Mouse (Mus musculus) midbrain, embryonic 12.5 days (tissue): ENCODE measurements around the gene 1700029J07Rik. TPM values are rescaled to one million over a fixed set of nuclear protein-coding genes. Genes with fewer than 3 reads are reported as not detected.
A peak's percentile ranks its signal among the peaks of the same experiment; 100 is the strongest.

Experiments used
- ATAC-seq: fragments of 200-750 bp; cut with Nextera tagmentation; 2 replicates; pipeline ENCODE4 v1.8.0; 2017; ENCODE audit warnings: low read depth, moderate TSS enrichment, moderate library complexity; ENCODE audit not compliant: low FRiP score
- H3K27ac ChIP-seq: fragments of 300-500 bp; sonication (generic); replicated peaks from 2 replicates; pipeline ENCODE4 v1.5.1; 2016; ENCODE audit warnings: mild to moderate bottlenecking
- H3K27me3 ChIP-seq: fragments of 300-500 bp; sonication (generic); 2 replicates; pipeline ENCODE4 v1.6.1; 2016; ENCODE audit warnings: mild to moderate bottlenecking
- H3K36me3 ChIP-seq: fragments of 300-500 bp; sonication (generic); 2 replicates; pipeline ENCODE4 v1.6.1; 2016
- H3K4me1 ChIP-seq: fragments of 300-500 bp; sonication (generic); 2 replicates; pipeline ENCODE4 v1.6.1; 2016
- H3K4me2 ChIP-seq: fragments of 300-500 bp; sonication (generic); replicated peaks from 2 replicates; pipeline ENCODE4 v1.6.1; 2016; ENCODE audit warnings: mild to moderate bottlenecking, moderate library complexity
- H3K4me3 ChIP-seq: fragments of 300-500 bp; sonication (generic); 2 replicates; pipeline ENCODE4 v1.5.1; 2016; ENCODE audit warnings: mild to moderate bottlenecking
- H3K9ac ChIP-seq: fragments of 300-500 bp; sonication (generic); replicated peaks from 2 replicates; pipeline ENCODE4 v1.6.1; 2016; ENCODE audit warnings: mild to moderate bottlenecking, moderate library complexity
- H3K9me3 ChIP-seq: fragments of 300-500 bp; sonication (generic); 2 replicates; pipeline ENCODE4 v1.6.1; 2016; ENCODE audit warnings: mild to moderate bottlenecking
- WGBS: fragments of 180-500 bp; shearing (Covaris S2); methylation state at CpG from one replicate; pipeline ENCODE4 v1.1.7; 2016; 5-methylcytosine and 5-hydroxymethylcytosine counted together
- polyA plus RNA-seq: library from polyadenylated mRNA; unstranded; fragments of >200 nt; fragmentation: Nextera tagmentation; extraction: Ambion mirVana; gene quantifications from 2 replicates; pipeline ENCODE4 v1.2.1, GENCODE M21; 2016

The 1700029J07Rik gene
- polyA plus RNA-seq, 1 experiment from 2014 or later: 3.6 TPM

GRCm38 (mm10) chr8:45998228-45998627, 23.2 kb upstream of the 1700029J07Rik start:
- no peak for ATAC-seq
- no peak overlapping the region for H3K9ac ChIP-seq
- H3K4me2 ChIP-seq: no peak overlapping the region; the same call in 1 of the 2 replicates
- H3K4me1 ChIP-seq: peaks cover 9% of the 10 kb centered on the region; the same call in 1 of the 2 replicates
- WGBS: 86% methylated on average over 2 of the region's 2 CpGs
- H3K27me3 ChIP-seq: no peaks in the 10 kb centered on the region
- no peaks in the 10 kb centered on the region for H3K9me3 ChIP-seq
- no peak overlapping the region for H3K4me3 ChIP-seq
- H3K36me3 ChIP-seq: peaks cover 22% of the 10 kb centered on the region
- no peak overlapping the region for H3K27ac ChIP-seq

GRCm38 (mm10) chr8:45995576-45995975, 20.5 kb upstream of the 1700029J07Rik start:
- no peaks in the 10 kb centered on the region for H3K9me3 ChIP-seq
- H3K36me3 ChIP-seq: peaks cover 22% of the 10 kb centered on the region
- no peak overlapping the region for H3K9ac ChIP-seq
- no peak for ATAC-seq
- no peak overlapping the region for H3K4me2 ChIP-seq
- WGBS: 88% methylated on average over 3 of the region's 3 CpGs
- no peak overlapping the region for H3K4me3 ChIP-seq
- H3K4me1 ChIP-seq: peaks cover 9% of the 10 kb centered on the region; the same call in 1 of the 2 replicates
- H3K27ac ChIP-seq: no peak overlapping the region
- H3K27me3 ChIP-seq: no peaks in the 10 kb centered on the region

DNA sequence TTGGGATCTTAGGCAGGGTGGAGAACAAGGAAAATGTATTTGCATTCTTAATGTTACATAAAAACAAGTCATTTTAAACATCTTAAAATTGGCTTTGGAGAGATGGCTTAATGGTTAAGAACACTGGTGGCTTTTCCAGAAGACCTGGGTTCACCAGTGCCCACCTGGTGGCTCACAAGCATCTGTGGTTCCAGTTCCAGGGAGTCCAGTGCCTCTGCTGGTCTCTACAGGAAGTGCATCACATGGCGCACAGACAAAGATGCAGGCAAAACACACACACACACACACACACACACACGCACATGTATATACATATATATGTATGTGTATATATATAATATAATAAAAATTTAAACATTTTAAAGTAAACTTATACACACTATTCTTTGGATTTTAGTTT, 19.1 kb upstream of the 1700029J07Rik start:
- WGBS: 88% methylated on average over 2 of the region's 2 CpGs
- ATAC-seq: no peak
- Histone ChIP-seq H3K4me3 (no peak overlapping the region), H3K4me1 (peaks cover 2% of the 10 kb centered on the region; the same call in 1 of the 2 replicates), H3K27me3 (no peaks in the 10 kb centered on the region), H3K36me3 (peaks cover 27% of the 10 kb centered on the region), H3K9ac (no peak overlapping the region), H3K9me3 (no peaks in the 10 kb centered on the region), H3K27ac (no peak overlapping the region), H3K4me2 (no peak overlapping the region)

DNA sequence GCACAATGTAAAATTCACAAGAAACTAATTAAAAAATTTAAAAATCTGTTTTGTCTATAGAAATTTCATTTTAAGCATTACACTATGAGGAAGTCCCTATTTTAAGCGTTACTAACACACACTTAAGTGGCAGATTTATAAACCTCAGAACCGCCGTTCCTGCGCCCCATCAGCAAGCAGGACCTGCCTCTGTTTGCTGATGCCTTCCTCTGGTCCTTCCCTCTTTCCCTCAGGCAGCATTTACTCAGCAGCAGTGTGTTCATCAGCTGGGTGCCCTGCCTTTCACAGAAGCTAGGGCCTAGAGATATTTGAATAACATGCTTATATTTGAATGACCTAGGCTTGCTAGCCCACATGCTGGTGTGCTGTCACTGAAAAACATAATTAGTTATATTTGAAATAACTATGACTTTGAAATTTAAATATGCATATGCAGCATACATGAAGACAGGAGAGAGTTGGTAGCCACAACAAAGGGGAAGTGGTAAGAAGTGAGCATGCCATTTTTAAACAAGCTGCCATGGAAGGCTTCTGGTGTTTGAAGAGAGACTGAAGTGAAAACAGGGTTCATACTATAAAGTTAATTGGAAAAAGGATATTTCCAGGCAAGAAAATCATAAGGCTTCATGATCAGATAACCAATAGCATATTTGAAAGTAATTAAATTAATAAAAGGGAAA, 15.7 kb upstream of the 1700029J07Rik start:
- 96% methylated on average over 4 of the region's 4 CpGs for WGBS

DNA sequence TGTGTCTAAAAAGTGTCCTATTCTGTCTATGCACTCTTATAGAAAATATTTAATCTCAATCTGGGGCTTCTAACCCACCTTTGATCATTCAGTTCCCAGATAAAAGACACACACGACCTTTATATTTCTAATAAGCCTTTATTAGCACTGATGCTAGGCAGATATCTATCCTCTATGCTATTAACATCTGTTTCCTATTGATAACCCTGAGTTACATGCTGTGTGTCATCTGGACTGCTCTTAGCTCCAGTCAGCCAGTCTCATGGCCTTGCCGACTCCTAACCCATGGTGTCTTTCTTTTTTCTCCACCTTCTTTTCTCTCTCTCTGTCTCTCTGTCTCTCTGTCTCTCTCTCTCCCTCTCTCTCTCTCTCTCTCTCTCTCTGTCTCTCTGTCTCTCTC, 13.1 kb upstream of the 1700029J07Rik start:
- no peaks in the 10 kb centered on the region for H3K27me3 ChIP-seq
- no peaks in the 10 kb centered on the region for H3K9me3 ChIP-seq
- peaks cover 24% of the 10 kb centered on the region for H3K36me3 ChIP-seq
- no peaks in the 10 kb centered on the region for H3K4me1 ChIP-seq
- 64% methylated on average over 2 of the region's 2 CpGs for WGBS
- no peak for ATAC-seq
- no peak overlapping the region for H3K9ac ChIP-seq
- no peak overlapping the region for H3K4me3 ChIP-seq
- no peak overlapping the region for H3K4me2 ChIP-seq
- H3K27ac ChIP-seq: no peak overlapping the region

More for the DNA sequence above, 15.7 kb upstream of the 1700029J07Rik start:
- Histone ChIP-seq H3K27me3 (no peaks in the 10 kb centered on the region), H3K27ac (no peak overlapping the region), H3K4me1 (no peaks in the 10 kb centered on the region), H3K4me2 (no peak overlapping the region), H3K36me3 (peaks cover 28% of the 10 kb centered on the region), H3K9me3 (no peaks in the 10 kb centered on the region), H3K4me3 (no peak overlapping the region), H3K9ac (no peak overlapping the region)
- ATAC-seq: no peak

DNA sequence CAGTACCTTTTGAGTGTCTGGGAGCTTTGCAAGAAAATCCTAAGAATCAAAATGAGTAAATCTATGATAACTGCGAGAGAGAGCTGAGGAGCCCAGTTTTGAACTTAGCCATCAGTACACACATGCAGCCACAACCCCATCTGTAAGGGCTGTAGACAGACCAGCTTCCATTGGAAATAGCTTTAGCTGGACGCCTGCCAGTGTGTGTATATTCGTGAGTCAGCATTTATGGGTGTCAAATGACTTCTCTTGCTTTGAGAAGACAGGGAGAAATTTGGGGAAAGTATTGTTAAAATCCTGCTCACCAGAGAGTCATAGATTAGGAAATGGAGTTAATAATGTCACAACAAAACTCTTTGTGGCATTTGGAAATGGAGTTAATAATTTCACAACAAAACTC, 11.6 kb upstream of the 1700029J07Rik start:
- no peak for ATAC-seq
- Histone ChIP-seq H3K36me3 (peaks cover 32% of the 10 kb centered on the region), H3K4me3 (no peak overlapping the region), H3K27ac (no peak overlapping the region), H3K4me1 (no peaks in the 10 kb centered on the region), H3K27me3 (no peaks in the 10 kb centered on the region), H3K9me3 (no peaks in the 10 kb centered on the region), H3K4me2 (no peak overlapping the region), H3K9ac (no peak overlapping the region)
- 88% methylated on average over 3 of the region's 3 CpGs for WGBS

DNA sequence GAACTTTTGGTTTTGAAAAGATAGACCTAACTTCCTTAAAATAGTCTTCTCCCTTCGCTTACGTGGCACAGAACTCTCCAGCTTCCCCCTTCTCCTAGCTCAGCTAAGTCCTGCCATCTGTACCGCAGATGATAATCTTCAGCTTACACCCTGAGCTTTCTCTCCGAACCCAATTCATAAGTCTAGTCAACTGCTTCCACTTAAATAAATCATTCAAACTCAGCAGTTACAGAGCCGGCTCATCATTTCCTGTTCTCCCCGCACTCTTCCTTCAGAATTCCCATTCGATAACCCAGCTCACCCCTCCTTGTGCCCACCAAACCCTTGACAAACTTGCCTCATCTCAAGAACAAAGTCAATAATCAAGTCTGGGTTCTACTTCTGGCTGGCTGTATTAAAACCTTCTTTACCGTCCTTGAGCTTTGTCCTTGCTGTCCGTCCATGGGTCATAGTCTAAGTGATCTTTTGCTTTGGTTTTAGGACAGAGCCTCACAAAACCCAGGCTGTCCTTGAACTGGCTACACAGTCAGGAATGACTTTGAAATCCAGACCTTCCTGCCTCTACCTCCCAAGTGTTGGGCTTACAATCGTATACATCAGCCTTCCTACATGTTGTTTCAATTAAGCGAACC, 901 bp upstream of the 1700029J07Rik start:
- peak overlapping the region; percentile 67 for H3K4me2 ChIP-seq
- WGBS: 72% methylated on average over 11 of the region's 11 CpGs
- H3K4me1 ChIP-seq: peaks cover 16% of the 10 kb centered on the region
- H3K9ac ChIP-seq: peak overlapping the region; percentile 60
- no peak overlapping the region for H3K27ac ChIP-seq
- no peaks in the 10 kb centered on the region for H3K27me3 ChIP-seq
- H3K36me3 ChIP-seq: peaks cover 8% of the 10 kb centered on the region
- H3K4me3 ChIP-seq: peak overlapping the region; percentile 63
- H3K9me3 ChIP-seq: no peaks in the 10 kb centered on the region
- ATAC-seq: no peak

GRCm38 (mm10) chr8:45973988-45974505, 1.0 kb downstream of the 1700029J07Rik start:
- peak overlapping the region; percentile 67 for H3K4me2 ChIP-seq
- 78% methylated on average over 7 of the region's 8 CpGs for WGBS
- no peak overlapping the region for H3K9ac ChIP-seq
- peaks cover 16% of the 10 kb centered on the region for H3K4me1 ChIP-seq
- H3K9me3 ChIP-seq: no peaks in the 10 kb centered on the region
- H3K27me3 ChIP-seq: no peaks in the 10 kb centered on the region
- no peak for ATAC-seq
- no peak overlapping the region for H3K4me3 ChIP-seq
- no peak overlapping the region for H3K27ac ChIP-seq
- peaks cover 6% of the 10 kb centered on the region; the same call in 1 of the 2 replicates for H3K36me3 ChIP-seq

DNA sequence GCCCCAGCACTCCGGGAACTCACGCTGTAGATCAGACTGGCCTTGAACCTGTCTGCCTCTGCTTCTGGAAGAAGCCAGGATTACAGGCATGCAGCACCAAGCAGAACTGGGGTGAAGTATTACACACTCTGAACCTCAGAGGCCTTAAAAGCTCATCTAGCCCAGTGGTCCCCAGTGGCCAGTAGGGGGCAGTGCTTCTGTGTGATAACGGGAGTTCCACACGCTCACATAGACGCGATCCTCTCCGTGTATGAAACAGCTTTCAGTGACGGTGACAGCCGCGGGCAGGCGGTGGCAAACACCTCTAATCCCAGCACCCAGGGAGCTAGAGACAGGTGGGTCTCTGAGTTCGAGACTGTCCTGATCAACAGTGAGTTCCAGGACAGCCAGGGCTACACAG, 4.2 kb downstream of the 1700029J07Rik start:
- Histone ChIP-seq H3K9me3 (no peaks in the 10 kb centered on the region), H3K27me3 (no peaks in the 10 kb centered on the region), H3K4me1 (peaks cover 11% of the 10 kb centered on the region), H3K4me3 (no peak overlapping the region), H3K36me3 (no peaks in the 10 kb centered on the region), H3K9ac (no peak overlapping the region), H3K27ac (no peak overlapping the region), H3K4me2 (no peak overlapping the region)
- 93% methylated on average over 12 of the region's 12 CpGs for WGBS
- no peak for ATAC-seq

GRCm38 (mm10) chr8:45950622-45951021, 24.4 kb downstream of the 1700029J07Rik start:
- WGBS: 55% methylated on average over 2 of the region's 2 CpGs
- no peak overlapping the region for H3K27ac ChIP-seq
- H3K4me1 ChIP-seq: no peaks in the 10 kb centered on the region; the same call in 1 of the 2 replicates
- no peaks in the 10 kb centered on the region for H3K9me3 ChIP-seq
- no peak overlapping the region for H3K4me3 ChIP-seq
- H3K4me2 ChIP-seq: no peak overlapping the region
- no peak for ATAC-seq
- H3K27me3 ChIP-seq: no peaks in the 10 kb centered on the region
- H3K9ac ChIP-seq: no peak overlapping the region
- H3K36me3 ChIP-seq: no peaks in the 10 kb centered on the region

GRCm38 (mm10) chr8:45946283-45946682, 28.8 kb downstream of the 1700029J07Rik start:
- no peak for ATAC-seq
- Histone ChIP-seq H3K4me3 (no peak overlapping the region), H3K4me1 (no peaks in the 10 kb centered on the region; the same call in 1 of the 2 replicates), H3K9me3 (no peaks in the 10 kb centered on the region), H3K36me3 (no peaks in the 10 kb centered on the region), H3K27ac (no peak overlapping the region), H3K27me3 (no peaks in the 10 kb centered on the region), H3K9ac (no peak overlapping the region), H3K4me2 (no peak overlapping the region)
- 92% methylated on average over 4 of the region's 4 CpGs for WGBS

DNA sequence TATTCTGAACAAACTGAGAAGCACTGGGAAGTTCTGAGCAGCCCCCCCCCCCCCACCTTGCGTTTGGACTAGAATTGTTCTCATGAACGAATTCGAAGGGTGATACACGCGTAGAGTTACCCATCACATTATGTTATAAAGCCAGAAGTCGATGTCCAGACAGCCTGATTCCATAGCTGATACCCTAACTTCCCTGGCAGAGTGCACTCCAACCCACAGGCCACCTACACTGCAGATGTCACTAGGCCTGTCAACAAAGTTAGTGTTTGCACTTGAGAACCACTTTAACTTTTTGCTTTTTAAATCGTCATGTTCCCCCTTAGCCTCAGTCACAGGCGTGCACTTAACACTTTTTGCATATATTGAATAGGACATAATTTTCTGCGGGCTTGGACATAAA, 38.1 kb downstream of the 1700029J07Rik start:
- H3K4me1 ChIP-seq: no peaks in the 10 kb centered on the region; the same call in 1 of the 2 replicates
- H3K9me3 ChIP-seq: no peaks in the 10 kb centered on the region
- no peak for ATAC-seq
- H3K27ac ChIP-seq: no peak overlapping the region
- H3K4me3 ChIP-seq: no peak overlapping the region
- H3K27me3 ChIP-seq: no peaks in the 10 kb centered on the region
- no peaks in the 10 kb centered on the region for H3K36me3 ChIP-seq
- H3K9ac ChIP-seq: no peak overlapping the region
- H3K4me2 ChIP-seq: no peak overlapping the region
- 89% methylated on average over 9 of the region's 9 CpGs for WGBS
